Mouse (Mus musculus): Measurements from ENCODE around the gene Samd10. TPM values are rescaled to one million over a fixed set of nuclear protein-coding genes. Genes with fewer than 3 reads are reported as not detected.

Samd10 gene
- polyA plus RNA-seq, 1 experiment from 2014 or later, result 27.8 TPM

GRCm38 (mm10) chr2:181569856-181570255, 29.2 kb downstream of the Samd10 start:
- TF ChIP-seq CTCF (IDR thresholded peaks at IDR 0.05; ENCODE audit: low read depth), result no peak
- Histone ChIP-seq H3K36me3 (ENCODE audit: insufficient read depth) (peaks cover 19% of the 10 kb centered on the region; the same call in 1 of the 2 replicates), H3K9me3 (ENCODE audit: low read depth, low read length) (no peaks in the 10 kb centered on the region)

GRCm38 (mm10) chr2:181568272-181569008, 30.6 kb downstream of the Samd10 start:
- Histone ChIP-seq H3K27me3 (ENCODE audit: insufficient read depth, low read length) (no peaks in the 10 kb centered on the region), H3K27ac (ENCODE audit: low read depth) (no peak overlapping the region), H3K36me3 (ENCODE audit: insufficient read depth) (peaks cover 10% of the 10 kb centered on the region; the same call in 1 of the 2 replicates), H3K4me1 (ENCODE audit: insufficient read depth) (no peaks in the 10 kb centered on the region), H3K9me3 (ENCODE audit: low read depth, low read length) (no peaks in the 10 kb centered on the region), H3K9ac (no peak overlapping the region), H3K4me3 (ENCODE audit: low read depth, low read length) (no peak overlapping the region), H3K4me2 (no peak overlapping the region)
- ATAC-seq (ENCODE audit: insufficient read depth) (0 out of 2 replicates have a peak, but pooled peaks have one; percentile 17), DNase-seq (peak; percentile 74)
- 68% methylated on average over 7 of the region's 7 CpGs for WGBS
- peak; percentile 67 for TF ChIP-seq CTCF (IDR thresholded peaks at IDR 0.05; ENCODE audit: low read depth)

More at GRCm38 (mm10) chr2:181569856-181570255, 29.2 kb downstream of the Samd10 start:
- Histone ChIP-seq H3K9ac (no peak overlapping the region), H3K4me3 (ENCODE audit: low read depth, low read length) (no peak overlapping the region), H3K4me1 (ENCODE audit: insufficient read depth) (no peaks in the 10 kb centered on the region), H3K27me3 (ENCODE audit: insufficient read depth, low read length) (no peaks in the 10 kb centered on the region), H3K4me2 (no peak overlapping the region), H3K27ac (ENCODE audit: low read depth) (no peak overlapping the region)
- 93% methylated on average over 10 of the region's 10 CpGs for WGBS
- DNase-seq (no peak), ATAC-seq (ENCODE audit: insufficient read depth) (no peak)

- Histone ChIP-seq H3K9me3 (ENCODE audit: low read depth, low read length) (no peaks in the 10 kb centered on the region), H3K27ac (ENCODE audit: low read depth) (no peak overlapping the region), H3K4me1 (ENCODE audit: insufficient read depth) (no peaks in the 10 kb centered on the region), H3K4me3 (ENCODE audit: low read depth, low read length) (no peak overlapping the region), H3K27me3 (ENCODE audit: insufficient read depth, low read length) (no peaks in the 10 kb centered on the region), H3K36me3 (ENCODE audit: insufficient read depth) (peaks cover under 1% of the 10 kb centered on the region; the same call in 1 of the 2 replicates), H3K4me2 (no peak overlapping the region), H3K9ac (no peak overlapping the region)
- WGBS, result 85% methylated on average over 3 of the region's 3 CpGs
- DNase-seq (no peak), ATAC-seq (ENCODE audit: insufficient read depth) (no peak)
- TF ChIP-seq CTCF (IDR thresholded peaks at IDR 0.05; ENCODE audit: low read depth), result no peak
Measured at GRCm38 (mm10) chr2:181567338-181567737, 31.7 kb downstream of the Samd10 start.

- no peaks in the 10 kb centered on the region for H3K9me3 ChIP-seq (ENCODE audit: low read depth, low read length)
- ATAC-seq (ENCODE audit: insufficient read depth) (no peak), DNase-seq (no peak)
- H3K4me1 ChIP-seq (ENCODE audit: insufficient read depth), result no peaks in the 10 kb centered on the region
- no peak overlapping the region for H3K9ac ChIP-seq
- TF ChIP-seq CTCF (IDR thresholded peaks at IDR 0.05; ENCODE audit: low read depth), result no peak
- no peak overlapping the region for H3K4me2 ChIP-seq
- no peak overlapping the region for H3K4me3 ChIP-seq (ENCODE audit: low read depth, low read length)
- H3K27ac ChIP-seq (ENCODE audit: low read depth), result no peak overlapping the region
- H3K27me3 ChIP-seq (ENCODE audit: insufficient read depth, low read length), result no peaks in the 10 kb centered on the region
- peaks cover 46% of the 10 kb centered on the region for H3K36me3 ChIP-seq (ENCODE audit: insufficient read depth)
Measured at GRCm38 (mm10) chr2:181553772-181554171, 45.2 kb downstream of the Samd10 start.

- no peak for DNase-seq
- Histone ChIP-seq H3K9me3 (ENCODE audit: low read depth, low read length) (no peaks in the 10 kb centered on the region), H3K9ac (no peak overlapping the region), H3K27me3 (ENCODE audit: insufficient read depth, low read length) (no peaks in the 10 kb centered on the region), H3K27ac (ENCODE audit: low read depth) (no peak overlapping the region), H3K4me2 (no peak overlapping the region), H3K36me3 (ENCODE audit: insufficient read depth) (peaks cover 73% of the 10 kb centered on the region), H3K4me1 (ENCODE audit: insufficient read depth) (no peaks in the 10 kb centered on the region), H3K4me3 (ENCODE audit: low read depth, low read length) (no peak overlapping the region)
- WGBS, result 92% methylated on average over 2 of the region's 2 CpGs
- ATAC-seq (ENCODE audit: insufficient read depth), result no peak
- no peak for TF ChIP-seq CTCF (IDR thresholded peaks at IDR 0.05; ENCODE audit: low read depth)
Measured at GRCm38 (mm10) chr2:181550233-181550632, 48.8 kb downstream of the Samd10 start.

- 84% methylated on average over 5 of the region's 5 CpGs for WGBS
- H3K4me2 ChIP-seq, result no peak overlapping the region
- no peak for ATAC-seq (ENCODE audit: insufficient read depth)
- TF ChIP-seq CTCF (IDR thresholded peaks at IDR 0.05; ENCODE audit: low read depth), result no peak
- H3K27ac ChIP-seq (ENCODE audit: low read depth), result no peak overlapping the region
- peaks cover 70% of the 10 kb centered on the region for H3K36me3 ChIP-seq (ENCODE audit: insufficient read depth)
- no peaks in the 10 kb centered on the region for H3K27me3 ChIP-seq (ENCODE audit: insufficient read depth, low read length)
- H3K4me1 ChIP-seq (ENCODE audit: insufficient read depth), result no peaks in the 10 kb centered on the region
- H3K9ac ChIP-seq, result no peak overlapping the region
- H3K4me3 ChIP-seq (ENCODE audit: low read depth, low read length), result no peak overlapping the region
- no peaks in the 10 kb centered on the region for H3K9me3 ChIP-seq (ENCODE audit: low read depth, low read length)
- DNase-seq, result no peak
Measured at GRCm38 (mm10) chr2:181548682-181549081, 50.3 kb downstream of the Samd10 start.

GRCm38 (mm10) chr2:181548227-181548626, 50.8 kb downstream of the Samd10 start:
- no peak overlapping the region for H3K9ac ChIP-seq
- H3K4me3 ChIP-seq (ENCODE audit: low read depth, low read length), result no peak overlapping the region
- H3K9me3 ChIP-seq (ENCODE audit: low read depth, low read length), result no peaks in the 10 kb centered on the region
- peaks cover 70% of the 10 kb centered on the region for H3K36me3 ChIP-seq (ENCODE audit: insufficient read depth)
- no peak for TF ChIP-seq CTCF (IDR thresholded peaks at IDR 0.05; ENCODE audit: low read depth)
- WGBS, result 81% methylated on average over 1 of the region's 1 CpGs
- H3K4me1 ChIP-seq (ENCODE audit: insufficient read depth), result no peaks in the 10 kb centered on the region
- no peak for ATAC-seq (ENCODE audit: insufficient read depth)
- H3K27me3 ChIP-seq (ENCODE audit: insufficient read depth, low read length), result no peaks in the 10 kb centered on the region
- DNase-seq, result no peak
- H3K27ac ChIP-seq (ENCODE audit: low read depth), result no peak overlapping the region
- no peak overlapping the region for H3K4me2 ChIP-seq

Data from lung, embryonic 14.5 days (tissue).